Mouse (Mus musculus): Measurements from ENCODE around the gene Cnep1r1. TPM values are rescaled to one million over a fixed set of nuclear protein-coding genes. Genes with fewer than 3 reads are reported as not detected.
A peak's percentile ranks its signal among the peaks of the same experiment; 100 is the strongest.

The Cnep1r1 gene
- total RNA-seq (2021), result 10 to 100 TPM; 32.2 to 33.9 TPM
- long read RNA-seq, experiment 1, transcript Cnep1r1-201 (6 exons, 1,731 nt), result major isoform, 17 of 25 reads
- long read RNA-seq, experiment 1, partial matches to known transcripts, result 3 of 25 reads
- long read RNA-seq, experiment 1, other reads (novel, unspliced or antisense), result 4 of 25 reads
- long read RNA-seq, experiment 2, transcript Cnep1r1-201 (6 exons, 1,731 nt), result major isoform, 11 of 12 reads
- long read RNA-seq, experiment 2, partial matches to known transcripts, result 0 of 12 reads
- long read RNA-seq, experiment 2, other reads (novel, unspliced or antisense), result 1 of 12 reads

- peak; percentile 93 for DNase-seq
These were observed at the start of gene Cnep1r1 for GRCm38 (mm10) chr8:88118456-88119036. Cnep1r1 (plus strand) TSS chr8:88118769.

GRCm38 (mm10) chr8:88082183-88082582 lies 36.4 kb upstream of the Cnep1r1 start:
- DNase-seq, result no peak

- DNase-seq, result no peak
These were observed 30.6 kb upstream of the Cnep1r1 start for GRCm38 (mm10) chr8:88088006-88088405.

GRCm38 (mm10) chr8:88091661-88092060 lies 26.9 kb upstream of the Cnep1r1 start:
- DNase-seq, result no peak

GRCm38 (mm10) chr8:88093367-88093766 lies 25.2 kb upstream of the Cnep1r1 start:
- DNase-seq, result no peak

- DNase-seq, result no peak
These were observed 19.7 kb upstream of the Cnep1r1 start for GRCm38 (mm10) chr8:88098856-88099255.

GRCm38 (mm10) chr8:88099526-88099925 lies 19.0 kb upstream of the Cnep1r1 start:
- DNase-seq, result peak; percentile 41

GRCm38 (mm10) chr8:88109241-88109640 lies 9.3 kb upstream of the Cnep1r1 start:
- DNase-seq, result no peak

- DNase-seq, result peak; percentile 20
These were observed 507 bp downstream of the Cnep1r1 start for GRCm38 (mm10) chr8:88119076-88119475.

GRCm38 (mm10) chr8:88124850-88125249 lies 6.3 kb downstream of the Cnep1r1 start:
- no peak for DNase-seq

- DNase-seq, result no peak
These were observed 10.8 kb downstream of the Cnep1r1 start for GRCm38 (mm10) chr8:88129397-88129796.

- DNase-seq, result no peak
These were observed 12.3 kb downstream of the Cnep1r1 start for GRCm38 (mm10) chr8:88130754-88131317.

GRCm38 (mm10) chr8:88137748-88138484 lies 19.3 kb downstream of the Cnep1r1 start, which contains the start of gene Heatr3:
Heatr3 (plus strand) TSS chr8:88137855.
- peak; percentile 99 for DNase-seq

GRCm38 (mm10) chr8:88139256-88139655 lies 20.7 kb downstream of the Cnep1r1 start:
- no peak for DNase-seq

GRCm38 (mm10) chr8:88141629-88142028 lies 23.1 kb downstream of the Cnep1r1 start:
- no peak for DNase-seq

- DNase-seq, result no peak
These were observed 25.5 kb downstream of the Cnep1r1 start for GRCm38 (mm10) chr8:88144041-88144440.

GRCm38 (mm10) chr8:88150910-88151371 lies 32.4 kb downstream of the Cnep1r1 start:
- no peak for DNase-seq

GRCm38 (mm10) chr8:88160237-88160995 lies 41.8 kb downstream of the Cnep1r1 start:
- DNase-seq, result no peak

- peak; percentile 81 for DNase-seq
These were observed 42.9 kb downstream of the Cnep1r1 start for GRCm38 (mm10) chr8:88161439-88161838.

- DNase-seq, result no peak
These were observed 56.7 kb downstream of the Cnep1r1 start for GRCm38 (mm10) chr8:88175264-88175663.

- no peak for DNase-seq
These were observed 58.7 kb downstream of the Cnep1r1 start for GRCm38 (mm10) chr8:88177291-88177690.

GRCm38 (mm10) chr8:88183121-88183520 lies 64.6 kb downstream of the Cnep1r1 start:
- DNase-seq, result no peak

Data from adrenal gland, postnatal 10 days (tissue).